Mouse (Mus musculus) midbrain, embryonic 11.5 days (tissue): ENCODE data around the gene Bach2. TPM values are rescaled to one million over a fixed set of nuclear protein-coding genes. Genes with fewer than 3 reads are reported as not detected.
A peak's percentile ranks its signal among the peaks of the same experiment; 100 is the strongest.

Source experiments
- ATAC-seq: fragments of 200-750 bp; cut with Nextera tagmentation; 2 replicates; pipeline ENCODE4 v1.8.0; 2017; ENCODE audit warnings: moderate TSS enrichment, moderate library complexity; ENCODE audit not compliant: low FRiP score
- DNase-seq: peaks from one replicate; pipeline ENCODE4 v3.0.0; 2015; ENCODE audit warnings: low spot score; ENCODE audit errors: missing footprints
- H3K27ac ChIP-seq: fragments of 300-500 bp; sonication (generic); 2 replicates; pipeline ENCODE4 v1.5.1; 2014; ENCODE audit warnings: low read depth, low read length
- H3K27me3 ChIP-seq: fragments of 300-500 bp; sonication (generic); 2 replicates; pipeline ENCODE4 v1.6.1; 2014; ENCODE audit warnings: mild to moderate bottlenecking, low read length, moderate library complexity, mixed read lengths; ENCODE audit not compliant: control insufficient read depth, insufficient read depth
- H3K36me3 ChIP-seq: fragments of 300-500 bp; sonication (generic); 2 replicates; pipeline ENCODE4 v1.6.1; 2014; ENCODE audit warnings: mild to moderate bottlenecking, low read length, moderate library complexity, mixed read lengths; ENCODE audit not compliant: control insufficient read depth, insufficient read depth
- H3K4me1 ChIP-seq: fragments of 300-500 bp; sonication (generic); 2 replicates; pipeline ENCODE4 v1.6.1; 2014; ENCODE audit warnings: low read length; ENCODE audit not compliant: control insufficient read depth, insufficient read depth
- H3K4me2 ChIP-seq: fragments of 300-500 bp; sonication (generic); 2 replicates; pipeline ENCODE4 v1.6.1; 2014; ENCODE audit warnings: mild to moderate bottlenecking, moderate library complexity
- H3K4me3 ChIP-seq: fragments of 300-500 bp; sonication (generic); 2 replicates; pipeline ENCODE4 v1.5.1; 2014; ENCODE audit warnings: low read depth, low read length
- H3K9ac ChIP-seq: fragments of 300-500 bp; sonication (generic); 2 replicates; pipeline ENCODE4 v1.6.1; 2014; ENCODE audit warnings: low read length
- H3K9me3 ChIP-seq: fragments of 300-500 bp; sonication (generic); 2 replicates; pipeline ENCODE4 v1.6.1; 2016; ENCODE audit warnings: low read length; ENCODE audit not compliant: control insufficient read depth
- WGBS: fragments of 180-500 bp; shearing (Covaris S2); extraction: QIAGEN DNeasy Blood & Tissue Kit; methylation state at CpG from one replicate; pipeline ENCODE4 v1.1.7; 2014; 5-methylcytosine and 5-hydroxymethylcytosine counted together
- polyA plus RNA-seq: library from polyadenylated mRNA; unstranded; fragments of >200 nt; fragmentation: Nextera tagmentation; extraction: Ambion mirVana; gene quantifications from 2 replicates; pipeline ENCODE4 v1.2.1, GENCODE M21; 2014

Gene Bach2
- polyA plus RNA-seq, 1 experiment from 2014 or later, result 13.2 TPM

- Histone ChIP-seq H3K27ac (no peak overlapping the region), H3K4me1 (peaks cover 30% of the 10 kb centered on the region), H3K36me3 (no peaks in the 10 kb centered on the region), H3K27me3 (no peaks in the 10 kb centered on the region), H3K4me3 (no peak overlapping the region), H3K9me3 (no peaks in the 10 kb centered on the region), H3K9ac (no peak overlapping the region), H3K4me2 (no peak overlapping the region)
- WGBS, result 44% methylated on average over 15 of the region's 15 CpGs
- DNase-seq (peak; percentile 87), ATAC-seq (no peak)
These were observed 13.5 kb downstream of the Bach2 start for GRCm38 (mm10) chr4:32251946-32252672.

DNA sequence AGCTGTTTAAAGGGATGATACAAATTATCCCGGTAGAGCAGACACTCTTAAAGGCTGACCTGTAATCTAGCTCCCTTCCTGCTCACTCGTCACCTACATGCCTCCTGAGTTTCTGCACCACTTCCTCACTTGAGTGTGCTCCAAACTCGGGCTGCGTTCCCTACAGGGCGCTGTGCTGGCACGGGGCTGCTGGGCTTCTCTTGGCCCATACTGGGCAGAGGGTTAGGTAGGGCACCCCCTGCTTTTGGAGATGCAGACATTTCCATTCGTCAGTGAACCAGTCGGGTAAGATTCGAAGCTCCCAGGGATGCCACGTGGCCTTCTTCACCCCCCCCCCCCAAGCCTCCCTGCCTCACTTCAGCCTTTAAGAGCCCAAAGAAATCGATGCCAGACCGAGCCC is 19.1 kb downstream of the Bach2 start:
- no peaks in the 10 kb centered on the region for H3K9me3 ChIP-seq
- H3K4me2 ChIP-seq, result no peak overlapping the region
- H3K27ac ChIP-seq, result no peak overlapping the region
- H3K27me3 ChIP-seq, result no peaks in the 10 kb centered on the region
- WGBS, result 77% methylated on average over 12 of the region's 12 CpGs
- H3K9ac ChIP-seq, result no peak overlapping the region
- no peak overlapping the region for H3K4me3 ChIP-seq
- no peaks in the 10 kb centered on the region for H3K36me3 ChIP-seq
- H3K4me1 ChIP-seq, result no peaks in the 10 kb centered on the region
- DNase-seq, result no peak
- no peak for ATAC-seq

- no peak overlapping the region for H3K4me2 ChIP-seq
These were observed 19.5 kb downstream of the Bach2 start for GRCm38 (mm10) chr4:32258093-32258492.

DNA sequence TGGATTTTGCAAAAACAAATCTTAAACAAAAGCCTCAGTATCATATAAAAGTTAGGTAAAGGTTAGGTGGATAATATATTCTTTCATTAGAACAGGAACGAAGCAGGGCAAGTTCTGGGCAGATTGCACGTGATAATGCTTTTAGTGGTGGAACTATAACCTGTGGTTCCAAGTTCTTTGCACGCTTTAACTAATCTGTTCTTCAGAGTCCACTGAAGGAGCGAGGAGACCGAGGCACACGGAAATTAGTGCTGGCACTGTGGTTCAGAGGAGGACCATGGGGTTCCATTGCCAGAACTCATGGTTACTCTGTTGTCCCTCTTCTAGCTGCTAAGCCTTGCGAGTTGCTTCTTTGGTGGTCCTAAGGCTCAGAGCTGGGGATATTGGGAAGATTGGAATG is 20.0 kb downstream of the Bach2 start:
- H3K4me1 ChIP-seq, result no peaks in the 10 kb centered on the region
- 95% methylated on average over 7 of the region's 7 CpGs for WGBS

More at GRCm38 (mm10) chr4:32258093-32258492, 19.5 kb downstream of the Bach2 start:
- H3K27me3 ChIP-seq, result no peaks in the 10 kb centered on the region
- H3K4me1 ChIP-seq, result no peaks in the 10 kb centered on the region
- H3K4me3 ChIP-seq, result no peak overlapping the region
- no peak overlapping the region for H3K9ac ChIP-seq
- no peaks in the 10 kb centered on the region for H3K36me3 ChIP-seq
- H3K27ac ChIP-seq, result no peak overlapping the region
- no peaks in the 10 kb centered on the region for H3K9me3 ChIP-seq
- WGBS, result 84% methylated on average over 13 of the region's 13 CpGs
- DNase-seq, result no peak
- ATAC-seq, result no peak

GRCm38 (mm10) chr4:32260909-32261308 is 22.3 kb downstream of the Bach2 start:
- no peaks in the 10 kb centered on the region for H3K9me3 ChIP-seq
- H3K9ac ChIP-seq, result no peak overlapping the region
- WGBS, result 71% methylated on average over 4 of the region's 4 CpGs
- H3K4me2 ChIP-seq, result no peak overlapping the region
- H3K36me3 ChIP-seq, result no peaks in the 10 kb centered on the region
- H3K27me3 ChIP-seq, result no peaks in the 10 kb centered on the region
- no peak for ATAC-seq
- no peak overlapping the region for H3K4me3 ChIP-seq
- no peak overlapping the region for H3K27ac ChIP-seq
- no peak for DNase-seq
- no peaks in the 10 kb centered on the region for H3K4me1 ChIP-seq

More for the DNA sequence above, 20.0 kb downstream of the Bach2 start:
- no peaks in the 10 kb centered on the region for H3K9me3 ChIP-seq
- no peak overlapping the region for H3K4me3 ChIP-seq
- H3K9ac ChIP-seq, result no peak overlapping the region
- no peak overlapping the region for H3K4me2 ChIP-seq
- no peaks in the 10 kb centered on the region for H3K27me3 ChIP-seq
- DNase-seq (no peak), ATAC-seq (no peak)
- H3K27ac ChIP-seq, result no peak overlapping the region
- no peaks in the 10 kb centered on the region for H3K36me3 ChIP-seq

DNA sequence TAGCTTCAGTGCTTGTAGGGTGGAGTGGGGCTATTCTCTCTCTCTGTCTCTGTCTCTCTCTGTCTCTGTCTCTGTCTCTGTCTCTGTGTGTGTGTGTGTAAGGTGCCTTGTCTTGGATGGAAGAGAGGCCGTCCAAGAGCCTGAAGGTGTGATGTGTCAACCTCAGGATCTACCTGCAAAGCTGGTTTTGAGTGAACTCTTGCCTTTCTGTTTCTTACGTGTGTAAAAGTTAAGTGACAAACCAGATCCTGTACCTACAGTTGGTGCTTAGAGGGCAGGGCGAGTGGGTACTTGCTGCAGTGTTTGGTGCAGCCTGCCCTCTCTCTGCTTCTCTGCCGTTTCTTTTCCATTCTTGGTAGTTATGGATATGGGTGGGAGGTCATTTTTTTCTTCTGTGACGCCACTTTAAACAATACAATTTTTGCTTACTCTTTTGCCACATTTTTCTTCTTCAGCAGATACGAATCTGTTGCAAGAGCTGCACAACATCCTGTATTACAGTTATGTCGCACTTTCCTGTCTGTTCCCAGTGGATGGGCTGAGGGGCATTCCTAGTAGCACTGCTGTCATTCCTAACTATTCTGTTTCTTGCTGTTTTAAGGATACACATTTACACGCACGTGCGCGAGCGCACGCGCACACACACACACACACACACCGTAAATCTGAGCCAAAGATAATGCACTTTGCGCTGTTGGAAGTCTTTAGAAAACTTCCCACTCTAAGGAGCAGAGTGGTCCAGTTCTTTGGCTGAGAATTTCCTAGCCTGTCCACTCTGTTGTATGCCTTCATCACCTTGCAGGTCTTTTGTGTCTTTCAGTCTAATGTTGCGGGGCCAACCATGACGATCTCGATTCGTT is 24.5 kb downstream of the Bach2 start:
- Histone ChIP-seq H3K4me2 (no peak overlapping the region), H3K4me1 (no peaks in the 10 kb centered on the region), H3K27ac (no peak overlapping the region), H3K27me3 (no peaks in the 10 kb centered on the region), H3K9me3 (no peaks in the 10 kb centered on the region), H3K36me3 (no peaks in the 10 kb centered on the region), H3K9ac (no peak overlapping the region), H3K4me3 (no peak overlapping the region)
- no peak for DNase-seq
- ATAC-seq, result no peak
- 94% methylated on average over 20 of the region's 20 CpGs for WGBS

DNA sequence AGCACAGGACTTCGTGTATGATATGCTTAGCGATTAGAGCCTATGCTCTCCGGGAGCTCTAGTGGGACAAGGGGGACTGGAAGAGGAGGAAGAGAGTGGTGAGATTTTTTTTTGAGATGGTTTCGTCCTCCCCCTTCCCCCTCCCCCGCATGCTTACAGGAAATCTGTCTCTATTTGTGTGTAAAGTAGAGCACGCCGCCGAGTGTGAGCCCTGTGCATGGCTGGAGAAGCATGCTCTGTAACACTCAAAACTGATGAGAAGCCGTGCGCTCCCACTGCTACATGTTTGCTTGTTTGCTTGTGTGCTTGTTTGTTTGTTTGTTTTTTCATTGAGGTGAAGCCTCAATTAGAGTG is 25.1 kb downstream of the Bach2 start:
- WGBS, result 85% methylated on average over 10 of the region's 10 CpGs
- Histone ChIP-seq H3K27ac (no peak overlapping the region), H3K9ac (no peak overlapping the region), H3K27me3 (no peaks in the 10 kb centered on the region), H3K9me3 (no peaks in the 10 kb centered on the region), H3K4me3 (no peak overlapping the region), H3K36me3 (no peaks in the 10 kb centered on the region), H3K4me1 (no peaks in the 10 kb centered on the region), H3K4me2 (no peak overlapping the region)
- no peak for ATAC-seq
- no peak for DNase-seq

DNA sequence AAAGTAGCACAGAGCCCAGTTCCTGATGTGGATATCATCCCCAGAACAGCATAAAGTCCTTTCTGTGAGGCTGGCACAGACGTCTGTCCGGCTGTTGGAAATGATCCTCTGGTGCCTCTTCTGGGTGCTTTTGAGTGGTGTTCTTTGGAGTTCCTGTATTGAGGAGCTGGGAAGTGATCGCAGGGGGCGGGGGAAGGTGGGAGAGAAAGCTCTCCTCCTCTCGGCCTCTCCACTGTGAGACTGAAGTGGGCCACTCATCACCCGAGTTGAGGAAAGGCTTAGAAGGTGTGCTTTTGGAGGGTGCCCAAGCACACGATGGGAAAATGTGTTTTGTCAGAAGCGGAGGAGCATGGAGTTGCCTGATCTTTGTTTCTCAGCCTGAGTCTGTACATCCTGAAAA is 26.3 kb downstream of the Bach2 start:
- no peak overlapping the region for H3K27ac ChIP-seq

DNA sequence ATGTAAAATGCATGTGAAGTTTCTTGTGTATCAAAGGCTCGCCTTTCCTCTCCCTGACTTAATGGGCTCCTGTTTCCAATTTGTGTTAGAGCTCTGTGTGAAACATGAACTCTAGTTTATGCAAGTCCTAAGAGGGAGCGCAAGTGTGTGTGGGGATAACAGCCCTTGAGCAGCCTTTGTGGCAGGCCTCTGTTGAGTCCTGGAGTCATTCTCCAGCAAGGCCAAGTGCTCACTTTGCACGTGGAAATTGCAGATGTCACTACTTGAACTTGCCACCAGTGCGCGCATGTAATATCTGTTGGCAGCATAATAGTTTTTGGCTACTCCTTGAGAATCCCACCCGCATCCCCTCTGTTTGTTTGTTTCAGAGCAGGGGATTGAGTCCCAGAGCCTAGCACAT is 28.1 kb downstream of the Bach2 start:
- DNase-seq, result no peak

More for the DNA sequence above, 26.3 kb downstream of the Bach2 start:
- H3K27me3 ChIP-seq, result no peaks in the 10 kb centered on the region
- no peak for DNase-seq
- 77% methylated on average over 8 of the region's 8 CpGs for WGBS
- H3K4me2 ChIP-seq, result no peak overlapping the region
- H3K9ac ChIP-seq, result no peak overlapping the region
- H3K4me3 ChIP-seq, result no peak overlapping the region
- ATAC-seq, result no peak
- no peaks in the 10 kb centered on the region for H3K9me3 ChIP-seq
- no peaks in the 10 kb centered on the region for H3K36me3 ChIP-seq
- no peaks in the 10 kb centered on the region for H3K4me1 ChIP-seq

More for the DNA sequence above, 28.1 kb downstream of the Bach2 start:
- H3K4me3 ChIP-seq, result no peak overlapping the region
- no peak for ATAC-seq
- no peaks in the 10 kb centered on the region for H3K4me1 ChIP-seq
- H3K27ac ChIP-seq, result no peak overlapping the region
- no peaks in the 10 kb centered on the region for H3K36me3 ChIP-seq
- H3K9ac ChIP-seq, result no peak overlapping the region
- no peaks in the 10 kb centered on the region for H3K27me3 ChIP-seq
- WGBS, result 83% methylated on average over 6 of the region's 6 CpGs
- H3K4me2 ChIP-seq, result no peak overlapping the region
- H3K9me3 ChIP-seq, result no peaks in the 10 kb centered on the region
